Mouse (Mus musculus) brain, embryonic 14.5 days (tissue): ENCODE results near the gene Cdh8.

Source experiments
- CTCF ChIP-seq: fragments of 200-500 bp; IDR thresholded peaks from 2 replicates; pipeline ENCODE4 v1.5.1; 2012; ENCODE audit warnings: inconsistent platforms, mild to moderate bottlenecking, moderate library complexity, borderline replicate concordance; ENCODE audit not compliant: insufficient read depth, insufficient read length; ENCODE audit errors: extremely low read depth
- POLR2A ChIP-seq: fragments of 200-500 bp; IDR thresholded peaks from 2 replicates; pipeline ENCODE4 v1.6.1; 2012; ENCODE audit warnings: mild to moderate bottlenecking, inconsistent platforms, borderline replicate concordance; ENCODE audit not compliant: poor library complexity, insufficient read depth, insufficient read length, severe bottlenecking; ENCODE audit errors: extremely low read depth

- TF ChIP-seq POLR2A = no peak
- no peak for TF ChIP-seq CTCF
Observed at GRCm38 (mm10) chr8:99267133-99267532, 149.1 kb downstream of the Cdh8 start.
